Mouse (Mus musculus): ENCODE measurements around the gene Zfp771. TPM values are rescaled to one million over a fixed set of nuclear protein-coding genes. Genes with fewer than 3 reads are reported as not detected.

Zfp771 gene
- polyA plus RNA-seq (2012; rRNA removed) = 100.0 and 118 TPM in 2 replicates

DNA sequence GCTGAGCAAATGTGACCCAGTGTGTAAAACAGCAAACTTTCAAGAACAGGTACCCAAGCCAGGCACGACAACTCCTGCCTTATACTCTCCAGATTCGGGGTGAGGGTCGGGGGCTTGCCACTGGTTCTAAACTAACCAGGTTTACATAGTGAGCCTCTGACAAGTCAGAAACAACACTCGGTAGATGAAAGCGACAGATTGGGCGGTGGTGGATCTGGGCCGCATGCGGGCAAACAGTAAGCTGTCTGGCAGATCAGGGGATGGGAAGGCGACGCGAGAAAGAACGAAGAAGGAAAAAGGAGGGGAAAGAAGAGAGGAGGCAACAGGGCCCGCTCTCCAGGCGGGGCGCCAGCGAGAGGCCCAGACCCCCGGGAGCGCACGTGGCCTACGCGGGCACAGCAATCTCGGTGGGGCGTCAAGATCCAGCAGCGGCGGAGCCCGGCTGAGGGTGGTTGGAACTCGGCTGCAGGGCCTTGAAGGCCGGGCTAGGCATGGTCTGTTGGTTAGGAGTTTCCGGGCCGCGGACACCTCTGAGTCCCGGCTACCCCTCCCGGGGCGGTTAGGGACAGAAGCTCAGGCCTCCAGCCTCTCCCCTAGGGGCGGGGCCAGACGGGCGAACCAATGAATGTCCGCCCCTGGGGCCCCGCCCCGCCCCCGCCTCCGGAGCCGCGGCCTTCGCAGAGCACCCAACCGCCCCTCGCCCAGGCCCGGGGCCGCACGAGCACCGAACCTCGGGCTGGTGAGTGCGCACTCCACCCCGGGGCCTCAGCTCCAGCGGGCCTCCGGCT, at the start of gene Zfp771:
Gene Zfp771 (plus strand): TSS at position 405 of the 788 bp plus-strand sequence.
- Histone ChIP-seq H3K4me1 (ENCODE audit: control insufficient read depth, insufficient read depth, insufficient read length, low read length) (peaks cover 4% of the 10 kb centered on the region; the same call in 1 of the 2 replicates), H3K4me3 (ENCODE audit: low read depth, low read length) (peak within 1 kb of the TSS; percentile 93), H3K36me3 (ENCODE audit: control insufficient read depth, insufficient read depth, low read length) (no peaks in the 10 kb centered on the region), H3K27ac (ENCODE audit: insufficient read depth, low read depth, low read length) (peak within 1 kb of the TSS; percentile 83), H3K27me3 (ENCODE audit: control insufficient read depth, insufficient read depth, low read length) (no peaks in the 10 kb centered on the region)
- TF ChIP-seq CTCF (IDR thresholded peaks at IDR 0.05; ENCODE audit: extremely low read depth, insufficient read length, insufficient replicate concordance, low read depth, low read length) (no peak), POLR2A (IDR thresholded peaks at IDR 0.05; ENCODE audit: low read depth, low read length) (peak; percentile 74)
- 1% methylated on average over 56 of the region's 56 CpGs for WGBS

DNA sequence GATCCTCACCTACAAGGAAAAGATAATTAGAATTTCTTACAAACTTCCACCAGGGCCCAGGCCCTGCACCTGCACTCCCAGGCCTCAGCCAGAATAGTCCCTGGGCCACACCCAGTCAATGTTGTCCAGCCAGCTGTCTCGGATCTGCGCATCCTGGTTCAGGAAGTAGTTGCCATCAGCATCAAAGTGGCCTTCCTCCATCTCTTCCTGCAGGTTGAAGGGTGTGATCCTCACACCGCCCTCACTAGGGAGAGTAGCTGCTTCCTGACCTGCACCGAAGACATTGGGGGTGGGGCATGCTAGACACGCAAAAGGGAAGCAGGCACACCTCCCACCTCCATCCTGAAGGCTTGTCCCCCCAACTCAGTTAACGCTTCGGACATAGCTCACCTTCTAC, 49.4 kb upstream of the Zfp771 start:
- H3K36me3 ChIP-seq (ENCODE audit: control insufficient read depth, insufficient read depth, low read length) = peaks cover 52% of the 10 kb centered on the region
- 35% methylated on average over 7 of the region's 7 CpGs for WGBS
- peak overlapping the region; percentile 87 for H3K4me3 ChIP-seq (ENCODE audit: low read depth, low read length)
- TF ChIP-seq CTCF (IDR thresholded peaks at IDR 0.05; ENCODE audit: extremely low read depth, insufficient read length, insufficient replicate concordance, low read depth, low read length) = no peak
- no peak for TF ChIP-seq POLR2A (IDR thresholded peaks at IDR 0.05; ENCODE audit: low read depth, low read length)
- peaks cover 13% of the 10 kb centered on the region for H3K4me1 ChIP-seq (ENCODE audit: control insufficient read depth, insufficient read depth, insufficient read length, low read length)
- no peaks in the 10 kb centered on the region for H3K27me3 ChIP-seq (ENCODE audit: control insufficient read depth, insufficient read depth, low read length)
- H3K27ac ChIP-seq (ENCODE audit: insufficient read depth, low read depth, low read length) = peak overlapping the region; percentile 56; the same call in 1 of the 2 replicates

DNA sequence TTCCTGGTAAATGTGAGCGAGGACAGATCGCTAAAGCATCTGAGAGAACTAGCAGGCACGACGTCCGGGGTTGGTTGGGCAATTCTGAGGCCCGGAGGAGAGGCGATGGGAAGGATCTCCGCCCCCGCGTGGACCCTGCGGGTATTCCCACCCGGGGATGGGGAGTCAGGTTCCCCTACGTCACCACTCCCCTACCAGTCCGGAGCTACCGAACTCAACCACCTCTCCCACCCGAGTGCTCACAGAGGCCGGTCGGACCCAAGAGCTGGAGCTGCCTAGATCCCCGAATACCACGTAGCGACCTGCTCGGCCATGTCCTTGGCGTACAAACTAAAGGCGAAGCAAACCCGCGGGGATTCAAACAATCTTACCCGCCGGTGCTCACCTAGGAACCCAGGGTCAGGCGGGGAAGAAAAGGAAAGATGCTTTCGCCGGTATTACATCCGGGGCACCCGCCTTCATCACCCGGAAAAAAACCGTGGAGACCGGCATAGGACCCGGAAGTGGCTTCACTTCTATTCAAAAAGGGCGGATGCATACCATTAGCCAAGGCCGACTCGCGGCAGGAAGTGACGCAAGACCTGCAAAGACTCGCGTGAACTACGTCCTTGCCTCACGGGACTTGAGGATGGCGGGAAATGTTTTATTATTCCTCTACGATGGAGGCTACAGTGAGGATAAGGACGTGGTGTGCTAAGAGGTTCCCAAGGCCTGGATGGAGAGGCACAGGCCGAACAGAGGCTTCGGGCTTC, 48.4 kb upstream of the Zfp771 start, which contains the start of gene Cd2bp2:
Gene Cd2bp2 (minus strand): TSS at position 507 of the 752 bp plus-strand sequence.
- WGBS = under 1% methylated on average over 51 of the region's 51 CpGs
- H3K36me3 ChIP-seq (ENCODE audit: control insufficient read depth, insufficient read depth, low read length) = peaks cover 63% of the 10 kb centered on the region
- peak within 1 kb of the TSS; percentile 56 for H3K27ac ChIP-seq (ENCODE audit: insufficient read depth, low read depth, low read length)
- no peaks in the 10 kb centered on the region for H3K27me3 ChIP-seq (ENCODE audit: control insufficient read depth, insufficient read depth, low read length)
- peaks cover 13% of the 10 kb centered on the region for H3K4me1 ChIP-seq (ENCODE audit: control insufficient read depth, insufficient read depth, insufficient read length, low read length)
- H3K4me3 ChIP-seq (ENCODE audit: low read depth, low read length) = peak within 1 kb of the TSS; percentile 87
- no peak; the same call in none of the 2 replicates for TF ChIP-seq POLR2A (IDR thresholded peaks at IDR 0.05; ENCODE audit: low read depth, low read length)
- no peak for TF ChIP-seq CTCF (IDR thresholded peaks at IDR 0.05; ENCODE audit: extremely low read depth, insufficient read length, insufficient replicate concordance, low read depth, low read length)

DNA sequence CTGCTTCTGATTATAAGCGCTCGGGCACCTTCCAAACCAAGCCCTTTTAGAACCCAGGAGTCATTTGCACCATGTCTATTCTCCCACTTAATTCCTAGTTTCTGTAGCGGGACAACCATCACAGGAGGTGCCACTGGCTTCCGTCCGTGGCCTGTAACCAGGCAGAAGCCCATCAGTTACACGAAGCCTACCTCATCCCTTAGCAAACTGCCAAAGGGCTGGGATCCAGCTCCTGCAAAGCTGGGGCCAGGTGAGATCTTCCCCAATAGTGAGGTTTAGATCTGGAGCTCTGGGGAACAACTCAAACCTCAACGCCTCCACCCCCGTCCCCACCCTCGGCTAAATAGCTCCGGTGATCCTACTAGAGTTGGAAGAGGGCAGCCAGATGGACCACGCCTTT, 47.6 kb upstream of the Zfp771 start:
- H3K27ac ChIP-seq (ENCODE audit: insufficient read depth, low read depth, low read length) = peak overlapping the region; percentile 30; the same call in 1 of the 2 replicates
- TF ChIP-seq POLR2A (IDR thresholded peaks at IDR 0.05; ENCODE audit: low read depth, low read length) (no peak), CTCF (IDR thresholded peaks at IDR 0.05; ENCODE audit: extremely low read depth, insufficient read length, insufficient replicate concordance, low read depth, low read length) (no peak)
- H3K4me3 ChIP-seq (ENCODE audit: low read depth, low read length) = peak overlapping the region; percentile 87; the same call in 1 of the 2 replicates
- WGBS = 21% methylated on average over 11 of the region's 11 CpGs
- no peaks in the 10 kb centered on the region for H3K27me3 ChIP-seq (ENCODE audit: control insufficient read depth, insufficient read depth, low read length)
- peaks cover 13% of the 10 kb centered on the region for H3K4me1 ChIP-seq (ENCODE audit: control insufficient read depth, insufficient read depth, insufficient read length, low read length)
- H3K36me3 ChIP-seq (ENCODE audit: control insufficient read depth, insufficient read depth, low read length) = peaks cover 66% of the 10 kb centered on the region

DNA sequence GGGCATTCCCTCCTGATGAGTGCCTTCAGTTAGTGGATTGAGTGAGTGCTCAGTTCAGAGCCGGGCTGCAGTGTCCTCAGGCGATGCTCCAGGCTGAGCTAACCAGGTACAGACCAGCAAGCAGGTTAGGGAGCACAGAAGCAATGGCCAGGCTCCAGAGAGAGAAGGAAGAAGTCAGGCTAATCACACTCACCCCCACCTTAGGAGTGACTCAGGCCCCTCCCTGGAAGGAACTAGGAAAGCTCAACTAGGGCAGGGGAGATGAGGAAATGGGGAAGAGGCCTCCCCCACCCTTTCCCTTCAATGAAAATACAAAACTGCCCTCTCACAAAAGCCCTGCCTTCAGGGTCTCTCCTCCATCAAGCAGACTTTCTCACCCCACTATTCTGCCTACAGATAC, 37.5 kb upstream of the Zfp771 start:
- H3K4me1 ChIP-seq (ENCODE audit: control insufficient read depth, insufficient read depth, insufficient read length, low read length) = peaks cover 2% of the 10 kb centered on the region
- no peak overlapping the region for H3K27ac ChIP-seq (ENCODE audit: insufficient read depth, low read depth, low read length)
- H3K4me3 ChIP-seq (ENCODE audit: low read depth, low read length) = peak overlapping the region; percentile 73
- no peaks in the 10 kb centered on the region for H3K27me3 ChIP-seq (ENCODE audit: control insufficient read depth, insufficient read depth, low read length)
- TF ChIP-seq CTCF (IDR thresholded peaks at IDR 0.05; ENCODE audit: extremely low read depth, insufficient read length, insufficient replicate concordance, low read depth, low read length) (no peak), POLR2A (IDR thresholded peaks at IDR 0.05; ENCODE audit: low read depth, low read length) (no peak)
- peaks cover 17% of the 10 kb centered on the region for H3K36me3 ChIP-seq (ENCODE audit: control insufficient read depth, insufficient read depth, low read length)
- 28% methylated on average over 2 of the region's 2 CpGs for WGBS

DNA sequence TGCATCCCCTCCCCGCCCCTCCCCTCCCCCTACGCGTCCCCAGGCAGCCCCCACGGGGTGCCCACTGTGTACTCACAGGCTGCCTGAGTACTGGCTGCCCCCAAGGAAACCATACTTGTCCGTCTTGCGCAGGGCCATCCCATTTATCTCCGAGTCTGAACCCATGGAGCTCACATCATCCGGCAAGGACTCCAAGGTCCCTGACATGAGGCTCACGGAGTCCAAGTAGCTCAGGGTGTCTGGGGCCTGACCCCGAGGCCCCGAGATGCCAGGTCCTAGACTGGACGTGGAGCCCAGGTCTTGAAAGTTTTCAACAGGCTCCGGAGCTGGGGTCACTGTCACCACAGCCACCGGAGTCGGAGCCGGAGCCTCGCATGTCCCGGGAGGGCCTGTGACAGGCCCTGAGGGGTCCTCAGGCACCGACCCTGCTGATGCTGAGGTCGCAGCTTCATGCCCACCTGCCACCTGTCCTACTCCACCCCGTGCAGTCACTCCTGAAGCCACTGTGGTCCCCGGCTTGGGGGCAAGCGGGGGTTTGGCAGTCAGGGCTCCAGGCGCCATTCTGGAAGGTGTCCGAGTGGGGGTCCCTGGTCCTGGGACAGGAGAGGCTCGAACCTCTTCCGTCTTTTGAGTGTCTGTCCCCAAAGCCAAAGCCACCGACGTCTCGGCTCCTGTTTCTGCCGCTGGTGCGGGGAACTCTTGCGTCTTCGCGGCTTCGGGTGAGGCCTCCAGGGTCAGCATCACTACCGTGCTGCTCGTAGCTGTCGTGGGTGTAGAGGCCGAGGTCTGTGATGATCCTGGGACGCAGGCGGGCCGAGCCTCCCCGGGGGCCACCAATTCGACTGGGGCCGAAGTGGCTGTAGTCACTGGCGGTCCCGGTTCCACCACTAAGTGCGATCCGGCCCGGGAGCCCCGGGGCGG, 36.4 kb upstream of the Zfp771 start:
- Histone ChIP-seq H3K27me3 (ENCODE audit: control insufficient read depth, insufficient read depth, low read length) (no peaks in the 10 kb centered on the region), H3K27ac (ENCODE audit: insufficient read depth, low read depth, low read length) (peak overlapping the region; percentile 50), H3K36me3 (ENCODE audit: control insufficient read depth, insufficient read depth, low read length) (peaks cover 13% of the 10 kb centered on the region), H3K4me3 (ENCODE audit: low read depth, low read length) (peak overlapping the region; percentile 73), H3K4me1 (ENCODE audit: control insufficient read depth, insufficient read depth, insufficient read length, low read length) (peaks cover 2% of the 10 kb centered on the region)
- 1% methylated on average over 53 of the region's 53 CpGs for WGBS
- TF ChIP-seq CTCF (IDR thresholded peaks at IDR 0.05; ENCODE audit: extremely low read depth, insufficient read length, insufficient replicate concordance, low read depth, low read length) (no peak), POLR2A (IDR thresholded peaks at IDR 0.05; ENCODE audit: low read depth, low read length) (no peak)

All from small intestine, adult 2 months (tissue).